Mouse (Mus musculus) kidney, adult 2 months (tissue): ENCODE results near the gene Prkd3.

Experiments
- CTCF ChIP-seq: fragments of 200-500 bp; conservative IDR thresholded peaks from 2 replicates; pipeline ENCODE4 v1.5.1; 2011; ENCODE audit warnings: low read depth, mild to moderate bottlenecking, control low read depth, low read length, moderate library complexity, mixed read lengths; ENCODE audit not compliant: insufficient read depth, insufficient read length
- POLR2A ChIP-seq: fragments of 200-500 bp; IDR thresholded peaks from one replicate; pipeline ENCODE4 v1.6.1; 2011; ENCODE audit warnings: low read depth, low read length, control low read depth

DNA sequence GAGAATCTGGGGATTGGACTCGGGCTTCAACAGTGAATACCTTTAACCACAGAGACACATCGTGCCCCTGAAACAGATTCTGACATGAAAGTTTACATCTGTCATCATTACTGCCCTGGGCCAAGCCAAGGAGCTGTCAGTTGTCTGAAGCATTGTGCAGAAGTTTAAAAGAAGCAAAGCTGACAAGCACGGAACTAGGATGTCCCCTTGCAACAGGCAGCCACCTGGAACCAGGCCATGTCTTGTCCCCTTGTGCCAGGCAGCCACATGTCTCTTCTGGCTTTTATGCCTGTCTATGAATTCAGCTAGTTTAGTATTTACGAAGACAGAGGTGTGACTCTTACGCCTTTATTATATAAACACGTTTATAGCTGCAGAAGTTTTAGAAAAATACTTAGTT lies 37.7 kb upstream of the Prkd3 start:
- TF ChIP-seq POLR2A (no peak), CTCF (no peak)
